Mouse (Mus musculus) B cell, adult 62 days (primary cell): Measurements from ENCODE around the gene Hspb2. TPM values are rescaled to one million over a fixed set of nuclear protein-coding genes. Genes with fewer than 3 reads are reported as not detected.

Source experiments
- total RNA-seq: library from RNA; stranded (reverse); gene quantifications from 4 replicates; pipeline ENCODE4 v1.2.4, GENCODE M21; 2023

Gene Hspb2
- total RNA-seq: not detected in 4 replicates

GRCm38 (mm10) chr9:50752054-50752602 is at the start of gene Hspb2:
Hspb2 (minus strand) TSS chr9:50752354.

GRCm38 (mm10) chr9:50774991-50775612 is 22.9 kb upstream of the Hspb2 start, which contains the start of the genes Alg9 and 1110032A03Rik:
Alg9 (plus strand) TSS chr9:50775019.
1110032A03Rik (minus strand) TSS chr9:50775520.

DNA sequence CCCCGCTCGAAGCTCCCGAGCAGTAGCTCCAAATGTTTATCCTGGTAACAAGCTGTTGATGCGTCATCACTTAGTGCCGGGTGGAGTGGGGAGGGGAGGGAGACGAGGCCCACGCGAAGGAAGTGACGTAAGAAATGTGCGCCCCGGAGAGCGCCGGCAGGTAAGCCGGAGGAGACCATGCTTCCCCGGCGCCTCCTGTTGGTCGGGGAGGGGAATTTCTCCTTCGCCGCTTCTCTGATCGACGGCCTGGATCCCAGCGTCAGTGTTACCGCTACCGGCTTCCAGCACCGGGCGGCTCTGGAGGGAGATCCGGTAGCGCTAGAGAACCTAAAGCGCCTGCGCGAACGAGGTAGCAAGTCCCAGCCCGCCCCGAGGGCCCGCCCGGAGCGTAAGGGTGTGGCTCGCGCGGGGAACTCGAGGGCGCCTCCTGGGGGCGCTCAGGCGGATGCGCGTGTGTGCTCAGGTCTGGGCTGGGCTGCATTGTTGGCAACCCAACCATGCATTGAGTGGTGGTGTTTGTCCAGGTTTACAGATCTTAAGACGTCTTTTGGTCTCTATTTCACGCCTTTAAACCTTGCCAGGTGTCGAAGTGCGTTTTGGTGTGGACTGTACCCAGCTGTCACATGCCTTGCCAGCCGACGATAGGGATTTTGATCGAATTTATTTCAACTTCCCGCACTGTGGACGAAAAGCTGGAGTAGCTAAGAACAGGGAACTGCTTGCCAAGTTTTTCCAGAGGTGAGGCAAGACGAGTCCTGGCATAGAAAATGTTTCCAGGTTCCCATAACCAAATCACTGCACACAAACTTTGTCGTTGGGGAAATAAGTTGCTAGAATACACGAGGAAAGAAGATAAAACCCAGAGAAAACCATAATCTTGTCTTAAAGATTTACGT is 16.2 kb upstream of the Hspb2 start, which contains the start of gene Fdxacb1:
Fdxacb1 (plus strand) TSS at position 130 of the 896 bp plus-strand sequence.

GRCm38 (mm10) chr9:50751323-50751722 is 831 bp downstream of the Hspb2 start, which contains the start of gene Cryab:
Cryab (plus strand) TSS chr9:50751325.

DNA sequence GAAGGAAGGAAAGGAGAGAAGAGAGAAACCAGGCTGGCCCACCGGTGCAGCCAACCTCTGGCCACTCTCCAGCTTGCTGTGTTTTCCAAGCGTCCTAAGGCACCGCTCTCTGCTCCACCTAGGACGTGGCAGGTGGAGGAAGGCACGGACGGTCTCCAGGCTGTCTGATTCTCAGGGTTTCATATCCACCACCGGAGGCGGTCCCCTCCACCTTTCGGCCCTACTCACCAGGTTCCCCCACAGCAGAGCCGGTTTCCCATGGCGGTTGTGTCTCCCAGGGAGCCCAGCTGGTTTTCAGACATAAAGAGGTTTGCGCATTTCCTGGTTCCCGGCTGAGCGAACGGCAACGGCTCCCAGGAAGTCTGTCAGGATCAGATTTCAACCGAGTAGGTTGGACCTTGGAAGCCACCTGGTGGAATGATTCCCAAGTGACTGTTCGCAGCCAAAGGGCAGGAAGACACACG is 5.9 kb downstream of the Hspb2 start, which contains the start of gene 2310030G06Rik:
2310030G06Rik (minus strand) TSS at position 323 of the 464 bp plus-strand sequence.

DNA sequence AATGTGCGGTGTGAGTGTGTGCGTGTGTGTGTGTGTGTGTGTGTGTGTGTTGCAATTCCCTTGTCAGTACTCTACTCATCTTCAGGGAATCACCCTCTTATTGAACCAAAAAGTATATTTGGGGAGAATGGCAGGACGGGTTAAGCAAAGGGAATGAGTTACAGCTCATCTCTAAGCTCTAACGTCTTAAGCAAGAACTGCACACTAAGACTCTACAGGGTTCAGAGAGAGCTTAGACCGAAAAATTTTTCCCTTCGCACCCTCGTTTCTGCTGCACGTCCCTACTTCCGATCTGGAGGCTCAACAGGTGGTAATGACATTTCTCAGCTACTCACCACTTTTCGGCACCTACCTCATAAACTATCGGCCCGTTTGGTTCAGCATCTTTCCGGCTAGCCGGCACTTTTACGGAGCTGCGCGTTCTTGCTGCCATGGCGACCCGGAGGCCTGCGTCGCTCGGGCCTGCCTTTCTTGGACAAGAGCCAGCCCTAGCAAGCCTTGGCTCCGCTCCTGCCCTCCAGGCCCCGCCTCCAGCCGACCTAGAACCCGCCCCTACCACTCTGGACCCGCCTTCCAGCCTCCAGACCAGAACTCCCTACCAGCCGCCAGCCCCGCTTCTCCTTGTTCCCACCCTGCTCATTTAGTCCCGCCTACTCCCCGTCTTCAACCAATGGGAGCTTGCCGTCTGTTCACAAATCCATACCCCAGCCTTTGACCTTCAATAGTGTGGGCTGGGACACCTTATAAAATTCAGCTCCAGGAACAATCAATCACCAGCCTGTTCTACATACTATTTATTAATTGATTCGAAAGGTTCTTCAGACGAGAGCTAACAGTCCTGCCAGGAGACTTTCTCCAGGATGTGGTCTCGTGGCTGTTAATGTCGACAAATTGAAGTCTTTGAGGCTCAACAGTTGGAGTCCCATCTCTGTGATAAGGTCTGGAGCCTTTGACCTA is 13.0 kb downstream of the Hspb2 start, which contains the start of gene Dixdc1:
Dixdc1 (minus strand) TSS at position 604 of the 957 bp plus-strand sequence.

Other genes starting within 250 kb of the Hspb2 start
- gene Pts, start 223.6 kb downstream of the Hspb2 start, total RNA-seq: 50.6 to 59.8 TPM (median 56.2 TPM) in 4 replicates
- gene Il18, start 197.5 kb downstream of the Hspb2 start, total RNA-seq: 19.4 to 25.3 TPM (median 21.9 TPM) in 4 replicates
- gene Bco2, start 197.2 kb downstream of the Hspb2 start, total RNA-seq: 2.8 to 4.0 TPM (median 3.4 TPM) in 4 replicates
- not detected in 4 replicates for gene Tex12, start 191.0 kb downstream of the Hspb2 start, total RNA-seq
- 48.6 to 58.1 TPM (median 54.7 TPM) in 4 replicates for gene Sdhd, start 148.5 kb downstream of the Hspb2 start, total RNA-seq
- gene Timm8b, start 148.4 kb downstream of the Hspb2 start, total RNA-seq: 52.9 to 54.8 TPM (median 54.1 TPM) in 4 replicates
- gene Pih1d2, start 135.0 kb downstream of the Hspb2 start, total RNA-seq: 0.49 to 1.3 TPM (median 0.75 TPM) in 4 replicates
- gene Nkapd1, start 134.9 kb downstream of the Hspb2 start, total RNA-seq: 26.2 to 33.0 TPM (median 28.9 TPM) in 4 replicates
- 17.2 to 28.0 TPM (median 25.0 TPM) in 4 replicates for gene Dlat, start 92.6 kb downstream of the Hspb2 start, total RNA-seq
- gene Dixdc1, start 12.8 kb downstream of the Hspb2 start, total RNA-seq: not detected in 4 replicates
- not detected in 4 replicates for gene 2310030G06Rik, start 5.8 kb downstream of the Hspb2 start, total RNA-seq
- gene Cryab, start 1.0 kb downstream of the Hspb2 start, total RNA-seq: 0.85 TPM in 1 of 4 replicates, not detected in the others
- gene Fdxacb1, start 15.9 kb upstream of the Hspb2 start, total RNA-seq: 17.6 to 21.2 TPM (median 19.4 TPM) in 4 replicates
- gene Alg9, start 22.7 kb upstream of the Hspb2 start, total RNA-seq: 21.3 to 29.7 TPM (median 25.0 TPM) in 4 replicates
- 24.8 to 31.6 TPM (median 29.4 TPM) in 4 replicates for gene 1110032A03Rik, start 23.2 kb upstream of the Hspb2 start, total RNA-seq
- gene Ppp2r1b, start 92.9 kb upstream of the Hspb2 start, total RNA-seq: 42.9 to 47.9 TPM (median 46.1 TPM) in 4 replicates